Mouse (Mus musculus): ENCODE measurements around the gene U2af1.

DNA sequence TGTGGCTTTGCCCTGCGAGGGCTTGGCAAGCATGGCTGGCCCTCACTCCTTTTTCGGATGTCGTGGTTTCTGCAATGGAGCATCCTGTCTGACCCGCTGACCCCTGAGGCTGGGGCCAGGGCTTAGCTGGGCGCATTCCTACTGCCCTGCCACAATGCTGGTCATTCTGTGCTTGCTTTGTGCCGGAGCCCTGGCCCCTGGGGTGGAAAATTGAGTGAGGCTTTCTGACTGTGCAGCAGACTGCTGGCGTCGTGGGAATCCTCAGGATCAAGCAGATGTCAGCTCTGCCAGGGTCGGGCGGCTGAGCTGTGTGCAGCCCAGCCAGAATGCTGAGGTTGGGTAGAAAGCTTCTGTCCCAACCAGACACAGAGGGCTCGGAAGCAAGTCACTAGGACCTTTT is 11.5 kb upstream of the U2af1 start:
- TF ChIP-seq CTCF (IDR thresholded peaks at IDR 0.05; ENCODE audit: low read depth, low read length) (no peak), POLR2A (IDR thresholded peaks at IDR 0.05; ENCODE audit: borderline replicate concordance, low read depth, low read length) (no peak)

Measured in bone marrow macrophage, adult 2 months (primary cell).